Mouse (Mus musculus) midbrain, embryonic 15.5 days (tissue): ENCODE measurements around the gene Cers1. TPM values are rescaled to one million over a fixed set of nuclear protein-coding genes. Genes with fewer than 3 reads are reported as not detected.

ENCODE experiments used
- ATAC-seq: fragments of 200-750 bp; cut with Nextera tagmentation; replicated peaks from 2 replicates; pipeline ENCODE4 v1.8.0; 2017; ENCODE audit warnings: moderate TSS enrichment
- H3K27ac ChIP-seq: fragments of 300-500 bp; sonication (generic); 2 replicates; pipeline ENCODE4 v1.5.1; 2015; ENCODE audit warnings: mild to moderate bottlenecking, inconsistent platforms
- H3K27me3 ChIP-seq: fragments of 300-500 bp; sonication (generic); replicated peaks from 2 replicates; pipeline ENCODE4 v1.6.1; 2015; ENCODE audit warnings: inconsistent platforms
- H3K36me3 ChIP-seq: fragments of 300-500 bp; sonication (generic); replicated peaks from 2 replicates; pipeline ENCODE4 v1.6.1; 2015; ENCODE audit warnings: inconsistent platforms
- H3K4me1 ChIP-seq: fragments of 300-500 bp; sonication (generic); 2 replicates; pipeline ENCODE4 v1.6.1; 2015; ENCODE audit warnings: inconsistent platforms
- H3K4me2 ChIP-seq: fragments of 300-500 bp; sonication (generic); 2 replicates; pipeline ENCODE4 v1.6.1; 2015; ENCODE audit warnings: inconsistent platforms, mild to moderate bottlenecking, moderate library complexity
- H3K4me3 ChIP-seq: fragments of 300-500 bp; sonication (generic); 2 replicates; pipeline ENCODE4 v1.5.1; 2015; ENCODE audit warnings: mild to moderate bottlenecking, inconsistent platforms
- H3K9ac ChIP-seq: fragments of 300-500 bp; sonication (generic); 2 replicates; pipeline ENCODE4 v1.6.1; 2015; ENCODE audit warnings: mild to moderate bottlenecking, inconsistent platforms
- H3K9me3 ChIP-seq: fragments of 300-500 bp; sonication (generic); 2 replicates; pipeline ENCODE4 v1.6.1; 2016; ENCODE audit warnings: inconsistent platforms
- WGBS: fragments of 180-500 bp; shearing (Covaris S2); methylation state at CpG from one replicate; pipeline ENCODE4 v1.1.7; 2015; ENCODE audit warnings: mixed read lengths; 5-methylcytosine and 5-hydroxymethylcytosine counted together
- polyA plus RNA-seq: library from polyadenylated mRNA; unstranded; fragments of >200 nt; fragmentation: Nextera tagmentation; extraction: Ambion mirVana; gene quantifications from 2 replicates; pipeline ENCODE4 v1.2.1, GENCODE M21; 2015

Cers1 gene
- 38.2 and 40.1 TPM in 2 replicates for polyA plus RNA-seq

GRCm38 (mm10) chr8:70315624-70316510 is at the start of gene Cers1:
Cers1 (plus strand) TSS chr8:70315775.
- peak; percentile 59 for ATAC-seq
- Histone ChIP-seq H3K9ac (peak within 1 kb of the TSS; percentile 93), H3K27me3 (no peaks in the 10 kb centered on the region), H3K9me3 (no peaks in the 10 kb centered on the region), H3K4me1 (peaks cover 31% of the 10 kb centered on the region), H3K4me2 (peak within 1 kb of the TSS; percentile 95), H3K27ac (peak within 1 kb of the TSS; percentile 97), H3K4me3 (peak within 1 kb of the TSS; percentile 84), H3K36me3 (peaks cover 13% of the 10 kb centered on the region)
- WGBS, result 2% methylated on average over 65 of the region's 66 CpGs

- H3K4me2 ChIP-seq, result no peak overlapping the region
- ATAC-seq, result no peak
- no peak overlapping the region for H3K9ac ChIP-seq
- peaks cover 22% of the 10 kb centered on the region for H3K36me3 ChIP-seq
- no peak overlapping the region for H3K4me3 ChIP-seq
- no peaks in the 10 kb centered on the region for H3K4me1 ChIP-seq
- no peak overlapping the region for H3K27ac ChIP-seq
- WGBS, result 91% methylated on average over 3 of the region's 3 CpGs
- no peaks in the 10 kb centered on the region for H3K9me3 ChIP-seq
- H3K27me3 ChIP-seq, result no peaks in the 10 kb centered on the region
These were observed 47.9 kb upstream of the Cers1 start for GRCm38 (mm10) chr8:70267674-70268073.

GRCm38 (mm10) chr8:70268311-70268710 is 47.3 kb upstream of the Cers1 start:
- H3K27me3 ChIP-seq, result no peaks in the 10 kb centered on the region
- 39% methylated on average over 5 of the region's 5 CpGs for WGBS
- no peaks in the 10 kb centered on the region for H3K9me3 ChIP-seq
- no peaks in the 10 kb centered on the region for H3K4me1 ChIP-seq
- no peak for ATAC-seq
- peaks cover 16% of the 10 kb centered on the region for H3K36me3 ChIP-seq
- H3K4me3 ChIP-seq, result no peak overlapping the region
- H3K27ac ChIP-seq, result no peak overlapping the region
- no peak overlapping the region for H3K4me2 ChIP-seq
- H3K9ac ChIP-seq, result no peak overlapping the region

GRCm38 (mm10) chr8:70268799-70269565 is 46.6 kb upstream of the Cers1 start:
- no peak overlapping the region for H3K27ac ChIP-seq
- H3K4me1 ChIP-seq, result no peaks in the 10 kb centered on the region
- WGBS, result 64% methylated on average over 11 of the region's 11 CpGs
- H3K9me3 ChIP-seq, result no peaks in the 10 kb centered on the region
- H3K4me2 ChIP-seq, result no peak overlapping the region
- no peak overlapping the region for H3K9ac ChIP-seq
- no peaks in the 10 kb centered on the region for H3K27me3 ChIP-seq
- ATAC-seq, result no peak
- no peak overlapping the region for H3K4me3 ChIP-seq
- peaks cover 11% of the 10 kb centered on the region for H3K36me3 ChIP-seq

- no peak overlapping the region for H3K4me2 ChIP-seq
- no peak overlapping the region for H3K9ac ChIP-seq
- H3K36me3 ChIP-seq, result no peaks in the 10 kb centered on the region
- H3K9me3 ChIP-seq, result no peaks in the 10 kb centered on the region
- H3K4me1 ChIP-seq, result no peaks in the 10 kb centered on the region
- H3K27me3 ChIP-seq, result no peaks in the 10 kb centered on the region
- H3K4me3 ChIP-seq, result no peak overlapping the region
- no peak overlapping the region for H3K27ac ChIP-seq
- WGBS, result 72% methylated on average over 3 of the region's 3 CpGs
- no peak for ATAC-seq
These were observed 42.6 kb upstream of the Cers1 start for GRCm38 (mm10) chr8:70272949-70273348.

- H3K4me3 ChIP-seq, result no peak overlapping the region
- no peaks in the 10 kb centered on the region for H3K27me3 ChIP-seq
- no peak overlapping the region for H3K9ac ChIP-seq
- H3K27ac ChIP-seq, result no peak overlapping the region
- no peaks in the 10 kb centered on the region for H3K4me1 ChIP-seq
- no peak for ATAC-seq
- H3K9me3 ChIP-seq, result no peaks in the 10 kb centered on the region
- no peak overlapping the region for H3K4me2 ChIP-seq
- H3K36me3 ChIP-seq, result no peaks in the 10 kb centered on the region
These were observed 41.2 kb upstream of the Cers1 start for GRCm38 (mm10) chr8:70274350-70274749.

- Histone ChIP-seq H3K27ac (no peak overlapping the region), H3K9me3 (no peaks in the 10 kb centered on the region), H3K9ac (no peak overlapping the region), H3K36me3 (no peaks in the 10 kb centered on the region), H3K4me1 (no peaks in the 10 kb centered on the region), H3K4me3 (no peak overlapping the region), H3K4me2 (no peak overlapping the region), H3K27me3 (no peaks in the 10 kb centered on the region)
- 90% methylated on average over 3 of the region's 3 CpGs for WGBS
- ATAC-seq, result no peak
These were observed 39.1 kb upstream of the Cers1 start for GRCm38 (mm10) chr8:70276476-70276875.

GRCm38 (mm10) chr8:70278175-70278574 is 37.4 kb upstream of the Cers1 start:
- Histone ChIP-seq H3K27ac (no peak overlapping the region), H3K4me3 (no peak overlapping the region), H3K4me2 (no peak overlapping the region), H3K4me1 (peaks cover 6% of the 10 kb centered on the region), H3K36me3 (no peaks in the 10 kb centered on the region), H3K9ac (no peak overlapping the region), H3K9me3 (no peaks in the 10 kb centered on the region), H3K27me3 (no peaks in the 10 kb centered on the region)
- ATAC-seq, result no peak
- 63% methylated on average over 15 of the region's 15 CpGs for WGBS

GRCm38 (mm10) chr8:70279266-70279665 is 36.3 kb upstream of the Cers1 start:
- no peaks in the 10 kb centered on the region for H3K9me3 ChIP-seq
- ATAC-seq, result no peak
- no peaks in the 10 kb centered on the region for H3K27me3 ChIP-seq
- no peak overlapping the region for H3K4me3 ChIP-seq
- no peaks in the 10 kb centered on the region for H3K36me3 ChIP-seq
- no peak overlapping the region for H3K9ac ChIP-seq
- H3K27ac ChIP-seq, result no peak overlapping the region
- peaks cover 15% of the 10 kb centered on the region for H3K4me1 ChIP-seq
- no peak overlapping the region for H3K4me2 ChIP-seq
- 72% methylated on average over 8 of the region's 8 CpGs for WGBS

- H3K4me3 ChIP-seq, result no peak overlapping the region
- H3K9me3 ChIP-seq, result no peaks in the 10 kb centered on the region
- H3K9ac ChIP-seq, result no peak overlapping the region
- no peak for ATAC-seq
- no peak overlapping the region for H3K27ac ChIP-seq
- 40% methylated on average over 3 of the region's 3 CpGs for WGBS
- H3K4me2 ChIP-seq, result no peak overlapping the region
- peaks cover 6% of the 10 kb centered on the region; the same call in 1 of the 2 replicates for H3K36me3 ChIP-seq
- H3K27me3 ChIP-seq, result no peaks in the 10 kb centered on the region
- peaks cover 18% of the 10 kb centered on the region for H3K4me1 ChIP-seq
These were observed 34.6 kb upstream of the Cers1 start for GRCm38 (mm10) chr8:70281001-70281400.

GRCm38 (mm10) chr8:70282603-70283135 is 32.9 kb upstream of the Cers1 start, which contains the start of gene Homer3:
Homer3 (plus strand) TSS chr8:70282827.
- H3K27me3 ChIP-seq, result no peaks in the 10 kb centered on the region
- peak within 1 kb of the TSS; percentile 80 for H3K4me3 ChIP-seq
- H3K27ac ChIP-seq, result peak within 1 kb of the TSS; percentile 69
- peaks cover 15% of the 10 kb centered on the region; the same call in 1 of the 2 replicates for H3K36me3 ChIP-seq
- H3K9ac ChIP-seq, result peak within 1 kb of the TSS; percentile 82
- peak; percentile 85 for ATAC-seq
- WGBS, result under 1% methylated on average over 36 of the region's 36 CpGs
- H3K9me3 ChIP-seq, result no peaks in the 10 kb centered on the region
- peak within 1 kb of the TSS; percentile 90 for H3K4me2 ChIP-seq
- H3K4me1 ChIP-seq, result peaks cover 18% of the 10 kb centered on the region
